Mouse (Mus musculus): ENCODE data around the gene Fgfr1op2.

The Fgfr1op2 gene

DNA sequence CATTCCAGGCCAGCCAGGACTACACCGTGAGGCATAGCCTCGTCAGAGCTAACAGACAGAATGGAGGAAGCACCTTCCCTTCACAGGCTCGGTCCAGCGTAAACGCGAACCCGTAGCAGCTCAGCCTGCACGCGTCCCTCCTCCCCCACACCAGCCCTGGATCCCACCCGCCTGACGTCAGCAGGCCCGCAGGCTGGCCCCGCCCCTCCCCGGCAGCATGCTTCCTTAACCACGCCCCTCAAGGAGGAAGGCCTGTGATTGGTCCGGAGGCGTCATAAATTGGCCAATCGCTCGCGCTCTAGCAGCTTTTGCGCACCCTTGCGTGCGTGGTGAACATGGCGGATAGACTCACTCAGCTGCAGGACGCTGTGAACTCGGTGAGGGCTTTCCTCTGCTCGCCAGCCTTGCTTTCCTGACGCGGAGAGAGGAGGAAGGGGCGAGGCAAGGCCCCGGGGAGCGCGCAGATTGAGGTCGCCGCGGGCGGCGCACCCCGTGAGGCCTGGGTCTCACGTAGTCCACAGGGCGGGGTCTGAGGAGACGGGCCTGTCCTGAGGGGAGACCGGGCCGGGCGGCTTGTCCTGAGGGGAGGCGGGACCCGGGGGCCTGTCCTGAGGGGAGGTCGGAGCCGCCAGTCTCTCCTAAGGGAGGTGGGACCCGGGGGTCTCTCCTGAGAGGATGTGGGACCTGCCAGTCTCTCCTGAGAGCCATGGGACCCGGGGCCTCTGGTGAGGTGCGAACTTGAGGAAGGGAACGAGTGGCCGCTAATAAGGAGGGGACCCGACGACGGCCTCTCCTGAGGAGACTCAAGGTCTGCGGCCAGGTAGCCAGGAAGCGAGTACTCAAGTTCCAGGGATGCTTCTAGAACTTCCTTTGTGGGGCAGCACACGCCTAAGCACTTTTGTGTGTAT, 65.5 kb downstream of the Fgfr1op2 start, which contains the start of the genes Med21 and Tm7sf3:
Gene Med21, plus strand, starts transcription at position 272 of the 908 bp plus-strand sequence.
Gene Tm7sf3, minus strand, starts transcription at position 549 of the 908 bp plus-strand sequence.
- peak; percentile 99 for DNase-seq

DNA sequence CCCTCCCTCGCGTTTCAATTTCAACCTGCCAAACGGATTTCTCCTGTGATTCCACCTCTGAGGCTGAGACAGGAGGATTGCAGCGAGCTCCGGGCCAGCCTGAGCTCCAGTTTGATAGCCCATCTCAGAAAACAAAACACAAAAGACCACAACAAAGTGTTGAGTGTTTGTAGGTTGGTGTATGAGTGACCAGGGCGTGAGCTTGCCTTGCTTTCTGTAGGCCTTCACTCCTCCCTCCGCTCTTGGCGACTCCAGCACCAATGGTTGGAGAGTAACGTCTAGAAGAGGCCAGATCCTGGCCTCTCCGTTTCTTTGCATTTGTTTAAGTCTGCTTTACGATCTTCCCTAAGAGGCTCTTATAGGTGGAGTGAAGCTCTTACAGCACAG, 66.2 kb downstream of the Fgfr1op2 start:
- DNase-seq, result peak; percentile 29

All from kidney, postnatal 10 days (tissue).